Mouse (Mus musculus) retina, adult 2 months (tissue): ENCODE data around the gene Enpp5.

Experiments
- DNase-seq: peaks from one replicate; pipeline ENCODE4 v3.0.0-alpha.2; 2012; ENCODE audit warnings: low read depth, low spot score

Gene Enpp5

GRCm38 (mm10) chr17:44078631-44079350, at the start of gene Enpp5:
TSS of gene Enpp5 (plus strand) at chr17:44078813.
- DNase-seq, result peak; percentile 75

DNA sequence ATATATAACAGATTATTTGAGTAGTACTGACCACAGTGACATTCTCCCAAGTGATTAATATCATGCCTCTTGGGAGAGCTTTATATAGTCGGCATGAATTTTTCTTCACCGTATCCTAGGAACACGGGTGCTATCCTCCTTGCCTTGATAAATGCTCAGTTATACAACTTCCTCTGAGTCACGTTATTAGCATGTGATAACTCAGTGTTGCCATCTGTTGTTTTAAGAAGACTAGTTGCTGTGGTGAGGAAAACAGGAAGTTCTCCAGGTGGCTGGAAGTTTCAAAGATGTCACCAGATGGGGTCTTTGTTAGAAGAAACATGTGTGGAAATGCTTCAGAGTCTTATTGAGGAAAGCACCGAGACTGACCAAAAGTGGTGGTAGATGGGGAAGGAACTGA, 49.0 kb upstream of the Enpp5 start:
- DNase-seq, result no peak

- no peak for DNase-seq
Measured at GRCm38 (mm10) chr17:44030776-44031587, 47.6 kb upstream of the Enpp5 start.

DNA sequence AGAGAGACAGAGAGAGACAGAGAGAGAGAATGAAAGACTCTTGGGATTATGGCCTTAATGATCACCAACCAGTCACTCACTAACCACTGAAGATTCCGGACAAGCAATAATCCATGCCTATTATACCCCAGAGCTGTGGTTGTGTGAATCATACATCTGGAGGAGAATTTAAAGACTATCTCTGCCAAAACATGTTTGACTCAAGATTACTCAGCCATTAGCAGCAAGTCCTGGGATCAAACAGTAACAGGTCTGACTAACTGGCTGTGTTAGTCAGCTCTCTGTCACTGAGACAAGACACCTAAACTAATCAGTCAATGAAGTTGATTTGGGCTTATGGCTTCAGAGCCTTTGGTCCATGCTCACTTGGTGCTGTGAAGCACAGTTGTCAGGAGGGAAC, 43.6 kb upstream of the Enpp5 start:
- no peak for DNase-seq

DNA sequence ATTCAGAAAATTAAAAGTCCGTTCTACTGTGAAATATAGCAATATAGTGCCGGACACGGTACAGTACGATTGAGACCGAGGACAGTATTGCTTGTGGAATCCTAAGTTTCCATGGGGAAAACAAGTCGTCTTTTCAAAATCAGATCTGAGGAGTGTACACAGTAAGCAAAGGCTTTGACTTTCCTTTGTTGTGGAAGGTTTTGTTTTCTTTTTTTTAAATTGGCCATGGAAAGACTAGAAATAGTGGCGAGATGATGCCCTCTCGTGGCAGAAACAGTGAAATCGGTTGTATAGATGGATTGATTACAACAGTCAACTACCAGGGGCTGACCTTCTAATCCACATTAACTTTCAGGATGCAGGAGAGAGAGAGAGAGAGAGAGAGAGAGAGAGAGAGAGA, 40.0 kb upstream of the Enpp5 start:
- DNase-seq, result no peak

DNA sequence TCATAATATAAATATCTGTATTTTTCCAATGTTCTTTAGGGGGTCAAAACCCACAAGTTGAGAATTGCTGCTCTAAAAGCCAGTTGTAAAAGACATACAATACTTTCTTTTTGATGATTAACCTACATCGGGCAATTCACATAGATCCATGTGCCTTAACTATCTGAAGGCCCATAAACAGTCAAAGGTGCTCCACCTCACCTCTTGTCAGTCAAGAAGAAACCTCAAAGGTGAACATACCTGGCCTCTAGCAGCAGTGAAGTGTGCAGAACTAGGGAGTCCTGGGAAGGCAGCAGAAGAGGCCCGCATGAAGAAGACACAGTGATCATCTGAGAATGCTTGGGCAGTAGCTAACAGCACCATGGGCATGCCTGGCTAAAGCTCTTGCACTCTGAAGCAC, 38.2 kb upstream of the Enpp5 start:
- no peak for DNase-seq

- DNase-seq, result no peak
Measured at GRCm38 (mm10) chr17:44042301-44042700, 36.3 kb upstream of the Enpp5 start.

DNA sequence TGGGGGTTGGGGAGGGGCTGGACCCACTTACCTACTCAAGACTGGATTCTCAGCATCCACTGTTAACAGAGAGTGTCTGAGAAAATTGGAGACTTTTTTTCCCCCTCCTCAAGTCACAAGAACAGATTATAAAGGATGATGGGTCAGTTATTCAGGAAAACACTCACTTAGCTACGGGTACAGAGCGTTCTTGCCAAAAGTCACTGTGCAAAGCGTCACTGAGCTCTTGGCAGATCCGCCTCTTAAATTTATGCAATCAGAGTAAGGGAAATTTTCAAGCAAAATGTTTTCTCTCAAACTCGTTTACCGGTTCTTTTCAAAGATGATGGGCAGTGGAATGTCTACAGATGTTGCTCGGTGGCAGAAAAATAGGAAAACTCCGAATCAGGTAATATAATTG, 35.8 kb upstream of the Enpp5 start:
- no peak for DNase-seq

DNA sequence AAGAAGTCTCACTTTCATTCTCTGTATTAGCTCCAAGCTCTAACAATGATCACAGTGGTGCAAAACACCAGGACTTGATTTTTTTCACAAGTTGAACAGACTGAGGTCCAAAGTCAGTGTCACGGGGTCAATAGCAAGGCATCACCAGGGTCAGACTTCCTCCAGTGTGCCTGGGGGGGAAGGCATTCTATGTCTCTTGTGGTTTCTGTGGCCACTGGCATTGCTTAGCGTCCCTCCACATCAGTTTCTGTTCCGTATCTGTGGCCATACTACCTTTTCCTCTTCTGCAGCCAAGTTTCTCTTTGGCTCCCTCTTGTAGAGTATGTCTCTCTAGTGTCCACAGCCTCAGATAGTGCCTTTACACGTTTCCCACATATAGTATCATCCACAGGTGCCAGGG, 25.2 kb upstream of the Enpp5 start:
- no peak for DNase-seq

GRCm38 (mm10) chr17:44057123-44057522, 21.5 kb upstream of the Enpp5 start:
- DNase-seq, result no peak

- DNase-seq, result no peak
Measured at GRCm38 (mm10) chr17:44058145-44058544, 20.5 kb upstream of the Enpp5 start.

GRCm38 (mm10) chr17:44060781-44061180, 17.8 kb upstream of the Enpp5 start:
- no peak for DNase-seq

GRCm38 (mm10) chr17:44061289-44061890, 17.2 kb upstream of the Enpp5 start:
- no peak for DNase-seq

- no peak for DNase-seq
Measured at GRCm38 (mm10) chr17:44068876-44069275, 9.7 kb upstream of the Enpp5 start.

- no peak for DNase-seq
Measured at GRCm38 (mm10) chr17:44071680-44072079, 6.9 kb upstream of the Enpp5 start.

DNA sequence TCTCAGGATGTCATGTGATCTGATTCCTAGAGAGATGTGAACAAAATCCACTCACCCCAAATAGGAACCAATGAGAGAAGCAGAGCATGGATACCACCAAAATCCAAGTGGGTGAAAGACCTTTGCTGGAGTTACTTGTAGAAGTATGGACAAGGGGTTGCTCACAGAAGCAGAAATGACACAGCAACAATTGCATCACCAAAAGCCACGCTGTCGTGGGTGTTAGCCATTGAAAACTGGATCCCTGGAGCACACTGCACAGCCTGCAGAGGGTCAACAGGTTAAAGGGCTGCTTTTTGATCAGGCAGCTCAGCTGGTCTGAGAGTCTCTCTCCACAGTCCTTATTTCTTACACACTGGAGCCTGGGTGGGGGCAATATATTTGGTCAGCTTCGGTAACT, 3.0 kb upstream of the Enpp5 start:
- DNase-seq, result no peak

DNA sequence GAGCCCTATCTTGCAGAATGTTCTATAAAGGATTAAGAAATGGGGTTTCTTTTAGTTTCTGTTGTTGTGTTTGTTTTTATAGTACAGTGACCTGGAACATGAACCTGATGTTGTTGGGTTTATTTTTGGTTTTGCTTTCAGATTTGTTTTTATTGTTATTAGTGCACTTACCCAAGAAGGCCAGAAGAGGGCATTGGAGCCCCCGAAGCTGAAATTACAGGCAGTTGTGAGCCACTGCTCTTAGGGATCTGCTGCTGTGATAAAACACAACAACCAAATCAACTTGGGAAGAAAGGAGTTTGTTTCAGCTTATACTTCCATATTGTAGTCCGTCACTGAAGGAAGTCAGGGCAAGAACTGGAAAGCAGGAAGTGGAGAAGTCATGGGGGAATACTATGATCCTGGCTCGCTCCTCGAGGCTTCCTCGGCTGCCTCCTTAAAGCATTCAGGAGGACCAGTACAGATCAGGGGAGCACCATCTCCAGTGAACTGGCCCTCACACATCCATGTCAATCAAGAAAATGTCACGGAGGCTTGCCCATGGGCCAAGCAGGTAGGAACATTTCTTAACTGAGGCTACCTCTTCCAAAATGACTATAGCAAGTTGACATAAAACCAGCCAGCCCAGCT, 2.4 kb upstream of the Enpp5 start:
- DNase-seq, result no peak

DNA sequence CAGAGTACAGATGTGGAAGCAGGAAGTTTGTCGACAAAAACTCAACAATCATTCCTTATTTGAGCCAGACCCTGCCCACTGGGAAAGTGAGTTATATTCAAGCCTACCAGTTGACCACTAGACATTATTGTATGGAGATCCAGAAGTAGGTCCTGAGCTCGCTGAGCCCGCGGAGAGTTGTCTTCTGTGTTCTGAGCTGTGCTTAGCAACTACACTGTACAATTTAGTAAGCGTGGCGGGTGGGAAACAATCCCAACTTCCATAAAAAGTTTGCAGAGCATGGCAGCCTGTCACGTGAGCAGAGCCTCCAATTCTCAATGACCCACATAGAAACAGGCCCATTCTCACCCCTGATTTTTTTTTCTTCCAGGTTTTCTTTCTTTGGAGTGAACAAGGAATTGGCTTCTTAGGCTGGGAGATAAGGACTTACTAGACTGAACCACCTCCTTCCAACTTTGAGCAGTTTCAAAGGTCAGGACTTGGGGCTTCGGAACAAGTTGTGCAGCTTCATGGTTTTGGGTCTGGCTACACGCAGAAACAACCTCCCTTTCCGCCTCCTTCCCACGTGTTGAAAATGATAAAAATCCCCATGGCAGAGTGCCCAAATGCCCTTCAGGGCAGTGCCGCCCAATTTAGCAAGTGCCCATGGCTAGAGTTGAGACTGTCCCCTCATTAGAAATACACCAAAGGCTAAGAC, 1.3 kb upstream of the Enpp5 start:
- no peak for DNase-seq

GRCm38 (mm10) chr17:44077843-44078160, 811 bp upstream of the Enpp5 start:
- DNase-seq, result no peak

- DNase-seq, result no peak
Measured at GRCm38 (mm10) chr17:44083156-44083555, 4.5 kb downstream of the Enpp5 start.

DNA sequence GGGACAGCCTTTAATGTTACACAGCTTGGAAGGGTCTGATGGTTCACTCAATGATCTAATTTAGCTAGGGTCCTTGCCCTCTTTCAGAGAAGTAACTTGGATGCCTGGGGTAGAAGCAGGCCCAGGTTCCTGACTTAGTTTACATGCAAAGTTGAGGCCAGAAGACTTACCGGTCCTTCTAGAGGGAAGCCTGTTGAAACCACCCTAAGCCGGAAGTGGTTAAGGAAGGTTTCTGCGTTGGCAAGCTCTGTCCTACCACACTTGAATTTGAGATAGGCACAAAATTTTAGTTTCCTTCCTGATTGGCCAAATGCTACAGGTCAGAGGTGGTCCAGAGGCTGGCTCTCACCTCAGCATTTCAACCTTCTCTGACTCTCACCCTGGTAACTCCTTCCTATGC, 9.6 kb downstream of the Enpp5 start:
- DNase-seq, result no peak

DNA sequence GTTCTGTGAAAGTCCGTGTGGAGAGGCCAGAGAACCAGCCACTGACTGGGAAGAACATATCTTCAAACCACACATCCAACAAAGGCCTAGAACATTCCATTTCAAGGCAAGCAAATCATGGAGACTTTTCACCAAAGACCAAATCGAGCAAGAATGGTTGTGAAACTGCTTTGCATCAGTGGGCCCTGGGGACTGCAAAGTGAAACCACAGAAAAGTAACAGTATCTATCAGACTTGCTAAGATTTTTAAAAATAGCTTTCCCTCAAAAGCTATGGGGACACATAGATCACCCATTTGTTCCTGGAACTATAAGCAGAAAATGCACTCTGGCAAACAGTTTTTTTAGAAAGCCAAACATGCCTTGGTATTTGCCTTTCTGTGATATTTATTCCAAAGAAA, 12.3 kb downstream of the Enpp5 start:
- no peak for DNase-seq
